Mouse (Mus musculus): Measurements from ENCODE around the gene Smad1. TPM values are rescaled to one million over a fixed set of nuclear protein-coding genes. Genes with fewer than 3 reads are reported as not detected.
A peak's percentile ranks its signal among the peaks of the same experiment; 100 is the strongest.

Smad1 gene
- polyA plus RNA-seq, 1 experiment from 2014 or later = 59.0 TPM

- Histone ChIP-seq H3K4me1 (peaks cover 22% of the 10 kb centered on the region), H3K27ac (replicated peaks) (no peak overlapping the region), H3K36me3 (peaks cover 28% of the 10 kb centered on the region), H3K9ac (replicated peaks) (no peak overlapping the region), H3K4me3 (replicated peaks) (no peak overlapping the region), H3K9me3 (replicated peaks) (no peaks in the 10 kb centered on the region), H3K4me2 (no peak overlapping the region), H3K27me3 (replicated peaks) (no peaks in the 10 kb centered on the region)
- ATAC-seq (ENCODE audit: low FRiP score) = no peak
- WGBS = 71% methylated on average over 11 of the region's 12 CpGs
These were observed 32.0 kb downstream of the Smad1 start for GRCm38 (mm10) chr8:79367350-79367749.

- peaks cover 23% of the 10 kb centered on the region for H3K36me3 ChIP-seq
- H3K9me3 ChIP-seq (replicated peaks) = no peaks in the 10 kb centered on the region
- H3K27me3 ChIP-seq (replicated peaks) = no peaks in the 10 kb centered on the region
- no peak overlapping the region for H3K9ac ChIP-seq (replicated peaks)
- no peak for ATAC-seq (ENCODE audit: low FRiP score)
- 86% methylated on average over 9 of the region's 9 CpGs for WGBS
- peaks cover 18% of the 10 kb centered on the region; the same call in 1 of the 2 replicates for H3K4me1 ChIP-seq
- H3K4me2 ChIP-seq = no peak overlapping the region
- H3K27ac ChIP-seq (replicated peaks) = no peak overlapping the region
- no peak overlapping the region for H3K4me3 ChIP-seq (replicated peaks)
These were observed 33.1 kb downstream of the Smad1 start for GRCm38 (mm10) chr8:79366227-79366626.

GRCm38 (mm10) chr8:79365707-79366106 lies 33.6 kb downstream of the Smad1 start:
- H3K9me3 ChIP-seq (replicated peaks) = no peaks in the 10 kb centered on the region
- H3K9ac ChIP-seq (replicated peaks) = no peak overlapping the region
- H3K4me3 ChIP-seq (replicated peaks) = no peak overlapping the region
- H3K4me1 ChIP-seq = peaks cover 19% of the 10 kb centered on the region
- WGBS = 86% methylated on average over 3 of the region's 3 CpGs
- H3K27ac ChIP-seq (replicated peaks) = no peak overlapping the region
- no peak for ATAC-seq (ENCODE audit: low FRiP score)
- H3K4me2 ChIP-seq = no peak overlapping the region
- H3K36me3 ChIP-seq = peaks cover 18% of the 10 kb centered on the region
- H3K27me3 ChIP-seq (replicated peaks) = no peaks in the 10 kb centered on the region

GRCm38 (mm10) chr8:79364806-79365205 lies 34.5 kb downstream of the Smad1 start:
- Histone ChIP-seq H3K27me3 (replicated peaks) (no peaks in the 10 kb centered on the region), H3K9me3 (replicated peaks) (no peaks in the 10 kb centered on the region), H3K36me3 (peaks cover 12% of the 10 kb centered on the region), H3K27ac (replicated peaks) (no peak overlapping the region), H3K4me1 (peaks cover 24% of the 10 kb centered on the region), H3K4me2 (no peak overlapping the region), H3K4me3 (replicated peaks) (no peak overlapping the region), H3K9ac (replicated peaks) (no peak overlapping the region)
- 88% methylated on average over 8 of the region's 8 CpGs for WGBS
- ATAC-seq (ENCODE audit: low FRiP score) = no peak

- Histone ChIP-seq H3K36me3 (peaks cover 5% of the 10 kb centered on the region; the same call in 1 of the 2 replicates), H3K9me3 (replicated peaks) (no peaks in the 10 kb centered on the region), H3K4me1 (peaks cover 24% of the 10 kb centered on the region), H3K4me3 (replicated peaks) (no peak overlapping the region), H3K9ac (replicated peaks) (no peak overlapping the region), H3K27me3 (replicated peaks) (no peaks in the 10 kb centered on the region), H3K4me2 (no peak overlapping the region), H3K27ac (replicated peaks) (no peak overlapping the region)
- WGBS = 69% methylated on average over 2 of the region's 2 CpGs
- no peak for ATAC-seq (ENCODE audit: low FRiP score)
These were observed 36.9 kb downstream of the Smad1 start for GRCm38 (mm10) chr8:79362430-79362829.

- H3K4me3 ChIP-seq (replicated peaks) = no peak overlapping the region
- no peak for ATAC-seq (ENCODE audit: low FRiP score)
- H3K27ac ChIP-seq (replicated peaks) = 0 out of 2 replicates have a peak overlapping the region, but pooled peaks have one; percentile 18
- no peak overlapping the region for H3K4me2 ChIP-seq
- H3K36me3 ChIP-seq = peaks cover 5% of the 10 kb centered on the region; the same call in 1 of the 2 replicates
- H3K4me1 ChIP-seq = peaks cover 27% of the 10 kb centered on the region
- no peaks in the 10 kb centered on the region for H3K9me3 ChIP-seq (replicated peaks)
- H3K27me3 ChIP-seq (replicated peaks) = no peaks in the 10 kb centered on the region
- H3K9ac ChIP-seq (replicated peaks) = no peak overlapping the region
- WGBS = 54% methylated on average over 6 of the region's 6 CpGs
These were observed 38.4 kb downstream of the Smad1 start for GRCm38 (mm10) chr8:79360774-79361527.

GRCm38 (mm10) chr8:79360302-79360701 lies 39.0 kb downstream of the Smad1 start:
- H3K4me1 ChIP-seq = peaks cover 31% of the 10 kb centered on the region
- no peak overlapping the region for H3K4me3 ChIP-seq (replicated peaks)
- H3K9ac ChIP-seq (replicated peaks) = no peak overlapping the region
- H3K36me3 ChIP-seq = peaks cover 9% of the 10 kb centered on the region; the same call in 1 of the 2 replicates
- ATAC-seq (ENCODE audit: low FRiP score) = no peak
- no peak overlapping the region for H3K4me2 ChIP-seq
- WGBS = 32% methylated on average over 9 of the region's 9 CpGs
- H3K27ac ChIP-seq (replicated peaks) = 0 out of 2 replicates have a peak overlapping the region, but pooled peaks have one; percentile 18
- H3K9me3 ChIP-seq (replicated peaks) = no peaks in the 10 kb centered on the region
- H3K27me3 ChIP-seq (replicated peaks) = no peaks in the 10 kb centered on the region

GRCm38 (mm10) chr8:79355721-79356434 lies 43.4 kb downstream of the Smad1 start:
- no peak overlapping the region for H3K27ac ChIP-seq (replicated peaks)
- no peak overlapping the region; the same call in 1 of the 2 replicates for H3K9ac ChIP-seq (replicated peaks)
- H3K36me3 ChIP-seq = peaks cover 26% of the 10 kb centered on the region
- peak overlapping the region; percentile 4; the same call in 1 of the 2 replicates for H3K4me2 ChIP-seq
- no peak overlapping the region for H3K4me3 ChIP-seq (replicated peaks)
- H3K4me1 ChIP-seq = peaks cover 29% of the 10 kb centered on the region
- WGBS = 42% methylated on average over 16 of the region's 16 CpGs
- ATAC-seq (ENCODE audit: low FRiP score) = peak; percentile 35; the same call in 1 of the 2 replicates
- H3K9me3 ChIP-seq (replicated peaks) = no peaks in the 10 kb centered on the region
- H3K27me3 ChIP-seq (replicated peaks) = no peaks in the 10 kb centered on the region

GRCm38 (mm10) chr8:79354009-79354408 lies 45.3 kb downstream of the Smad1 start:
- Histone ChIP-seq H3K4me3 (replicated peaks) (no peak overlapping the region), H3K9ac (replicated peaks) (no peak overlapping the region), H3K36me3 (peaks cover 24% of the 10 kb centered on the region), H3K27ac (replicated peaks) (no peak overlapping the region), H3K4me1 (peaks cover 36% of the 10 kb centered on the region), H3K4me2 (no peak overlapping the region), H3K9me3 (replicated peaks) (no peaks in the 10 kb centered on the region), H3K27me3 (replicated peaks) (no peaks in the 10 kb centered on the region)
- WGBS = 76% methylated on average over 7 of the region's 7 CpGs
- no peak for ATAC-seq (ENCODE audit: low FRiP score)

- Histone ChIP-seq H3K9me3 (replicated peaks) (no peaks in the 10 kb centered on the region), H3K27ac (replicated peaks) (0 out of 2 replicates have a peak overlapping the region, but pooled peaks have one; percentile 28), H3K36me3 (peaks cover 27% of the 10 kb centered on the region), H3K4me2 (no peak overlapping the region), H3K4me1 (peaks cover 39% of the 10 kb centered on the region), H3K27me3 (replicated peaks) (no peaks in the 10 kb centered on the region), H3K4me3 (replicated peaks) (no peak overlapping the region), H3K9ac (replicated peaks) (no peak overlapping the region)
- WGBS = 55% methylated on average over 8 of the region's 8 CpGs
- no peak for ATAC-seq (ENCODE audit: low FRiP score)
These were observed 47.4 kb downstream of the Smad1 start for GRCm38 (mm10) chr8:79351916-79352315.

- Histone ChIP-seq H3K4me3 (replicated peaks) (no peak overlapping the region), H3K36me3 (peaks cover 31% of the 10 kb centered on the region), H3K4me2 (no peak overlapping the region), H3K9me3 (replicated peaks) (no peaks in the 10 kb centered on the region), H3K9ac (replicated peaks) (no peak overlapping the region), H3K27ac (replicated peaks) (peak overlapping the region; percentile 67), H3K27me3 (replicated peaks) (no peaks in the 10 kb centered on the region), H3K4me1 (peaks cover 30% of the 10 kb centered on the region)
- ATAC-seq (ENCODE audit: low FRiP score) = no peak
- WGBS = 58% methylated on average over 3 of the region's 3 CpGs
These were observed 48.5 kb downstream of the Smad1 start for GRCm38 (mm10) chr8:79350805-79351204.

Measured in neural tube, embryonic 15.5 days (tissue).